Mouse (Mus musculus) ovary, postnatal 36 days (tissue): Measurements from ENCODE around the gene Dock4.
A peak's percentile ranks its signal among the peaks of the same experiment; 100 is the strongest.
"Not testable (repeated sequence)": the region's sequence is repeated elsewhere in the genome, so short reads cannot be mapped to it uniquely, and the experiment has no call there.

ENCODE experiments used
- DNase-seq: peaks from one replicate; pipeline ENCODE4 v3.0.0; 2022; ENCODE audit warnings: low spot score, mixed read lengths

The Dock4 gene

GRCm38 (mm10) chr12:40824251-40824650, 378.5 kb downstream of the Dock4 start:
- no peak for DNase-seq

- no peak for DNase-seq
Observed at GRCm38 (mm10) chr12:40825935-40826460, 380.2 kb downstream of the Dock4 start.

GRCm38 (mm10) chr12:40826491-40826890, 380.7 kb downstream of the Dock4 start:
- no peak for DNase-seq

GRCm38 (mm10) chr12:40828025-40828424, 382.3 kb downstream of the Dock4 start:
- DNase-seq: no peak

- DNase-seq: no peak
Observed at GRCm38 (mm10) chr12:40829269-40829668, 383.5 kb downstream of the Dock4 start.

GRCm38 (mm10) chr12:40832157-40832556, 386.4 kb downstream of the Dock4 start:
- DNase-seq: no peak

GRCm38 (mm10) chr12:40836924-40837323, 391.2 kb downstream of the Dock4 start:
- no peak for DNase-seq

- DNase-seq: peak; percentile 50
Observed at GRCm38 (mm10) chr12:40837597-40838337, 392.0 kb downstream of the Dock4 start.

GRCm38 (mm10) chr12:40838338-40838695, 392.6 kb downstream of the Dock4 start:
- no peak for DNase-seq

- DNase-seq: no peak
Observed at GRCm38 (mm10) chr12:40838940-40839339, 393.2 kb downstream of the Dock4 start.

- DNase-seq: no peak
Observed at GRCm38 (mm10) chr12:40839817-40840216, 394.1 kb downstream of the Dock4 start.

- no peak for DNase-seq
Observed at GRCm38 (mm10) chr12:40842251-40842988, 396.7 kb downstream of the Dock4 start.

- no peak for DNase-seq
Observed at GRCm38 (mm10) chr12:40842991-40843390, 397.2 kb downstream of the Dock4 start.

- no peak for DNase-seq
Observed at GRCm38 (mm10) chr12:40843474-40844080, 397.8 kb downstream of the Dock4 start.

- no peak for DNase-seq
Observed at GRCm38 (mm10) chr12:40844324-40844723, 398.6 kb downstream of the Dock4 start.

- DNase-seq: no peak
Observed at GRCm38 (mm10) chr12:40854705-40855367, 409.1 kb downstream of the Dock4 start.

GRCm38 (mm10) chr12:40857466-40857865, 411.7 kb downstream of the Dock4 start:
- DNase-seq: no peak

- DNase-seq: not testable (repeated sequence)
Observed at GRCm38 (mm10) chr12:40858763-40859162, 413.0 kb downstream of the Dock4 start.

GRCm38 (mm10) chr12:40870387-40870786, 424.6 kb downstream of the Dock4 start:
- DNase-seq: no peak

GRCm38 (mm10) chr12:40872716-40873115, 427.0 kb downstream of the Dock4 start:
- DNase-seq: no peak

GRCm38 (mm10) chr12:40873267-40873666, 427.5 kb downstream of the Dock4 start:
- DNase-seq: not testable (repeated sequence)

- no peak for DNase-seq
Observed at GRCm38 (mm10) chr12:40884976-40885375, 439.2 kb downstream of the Dock4 start.
